8 mouse cellular contexts compared by ENCODE assay signal in the genomic region with DNA sequence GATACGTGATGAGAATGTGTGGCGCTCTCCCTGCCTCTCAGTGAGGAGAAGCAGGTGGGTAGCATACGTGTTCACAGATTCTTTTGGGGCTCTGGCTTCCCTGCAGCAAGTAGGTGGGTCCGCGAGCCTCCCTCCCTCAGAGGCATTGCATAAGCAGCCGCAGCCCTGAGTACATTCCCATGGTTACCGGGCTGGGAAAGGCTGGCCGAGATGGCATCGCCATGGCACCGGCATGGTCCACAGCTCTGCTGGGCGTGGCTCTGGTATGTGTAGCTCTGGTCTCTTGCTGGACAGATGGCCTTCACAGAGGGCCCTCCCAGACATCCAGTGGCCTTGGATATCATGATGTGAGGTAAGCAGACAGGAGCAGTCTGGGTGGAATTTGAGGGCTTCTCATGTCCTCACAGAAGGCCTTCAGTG. TPM values are rescaled to one million over a fixed set of nuclear protein-coding genes. Genes with fewer than 3 reads are reported as not detected.
DNase-seq lines count a peak whose midpoint lies in the region; ATAC-seq lines count a peak whose summit lies in the region.

No protein-coding gene starts in this region.

- H3K27me3 ChIP-seq in forebrain, embryonic 14.5 days (replicated peaks; ENCODE audit: control insufficient read depth, insufficient read depth, low read length): no peaks in the 10 kb centered on the region
- H3K27me3 ChIP-seq in intestine, embryonic 14.5 days (replicated peaks; ENCODE audit: control insufficient read depth, insufficient read depth, low read length): no peaks in the 10 kb centered on the region
- H3K27me3 ChIP-seq in lung, embryonic 15.5 days: no peaks in the 10 kb centered on the region

- ATAC-seq in forebrain, embryonic 14.5 days: 0 out of 2 replicates have a peak, but pooled peaks have one; percentile 30
- ATAC-seq in intestine, embryonic 14.5 days (replicated peaks; ENCODE audit: low FRiP score, low TSS enrichment, low read depth): peak; percentile 16; the same call in 1 of the 2 replicates
- peak; percentile 56 for ATAC-seq in lung, embryonic 15.5 days (ENCODE audit: borderline replicate concordance, extremely low read depth, low FRiP score, low TSS enrichment)

- H3K9ac ChIP-seq in forebrain, embryonic 14.5 days (ENCODE audit: low read length): no peak overlapping the region
- H3K9ac ChIP-seq in intestine, embryonic 14.5 days (ENCODE audit: low read length): no peak overlapping the region
- H3K9ac ChIP-seq in lung, embryonic 15.5 days: no peak overlapping the region

- DNase-seq in heart, adult 9 months (ENCODE audit: low spot score in 2 of 2): peak; percentile 68 to 78
- no peak for DNase-seq in heart, postnatal 4 days
- DNase-seq in brain, adult 2 months (ENCODE audit: low read depth, low spot score): peak; percentile 93
- DNase-seq in forebrain, embryonic 14.5 days (ENCODE audit: low spot score): peak; percentile 68
- DNase-seq in intestine, embryonic 14.5 days (ENCODE audit: low spot score): no peak
- DNase-seq in right cerebral cortex, postnatal 36 days (ENCODE audit: low spot score in 2 of 2): peak; percentile 86 to 90
- no peak for DNase-seq in natural killer cell, adult 2 months (ENCODE audit: low spot score in 2 of 2)

- H3K4me1 ChIP-seq in forebrain, embryonic 14.5 days (ENCODE audit: control insufficient read depth, insufficient read depth, low read length): peaks cover 53% of the 10 kb centered on the region
- H3K4me1 ChIP-seq in intestine, embryonic 14.5 days (replicated peaks; ENCODE audit: control insufficient read depth, insufficient read depth, low read length): peaks cover 11% of the 10 kb centered on the region; the same call in 1 of the 2 replicates
- peaks cover 7% of the 10 kb centered on the region; the same call in 1 of the 2 replicates for H3K4me1 ChIP-seq in lung, embryonic 15.5 days

- no peaks in the 10 kb centered on the region for H3K36me3 ChIP-seq in forebrain, embryonic 14.5 days (ENCODE audit: control insufficient read depth, insufficient read depth, low read length)
- H3K36me3 ChIP-seq in intestine, embryonic 14.5 days (ENCODE audit: control insufficient read depth, insufficient read depth, low read length): no peaks in the 10 kb centered on the region
- H3K36me3 ChIP-seq in lung, embryonic 15.5 days: no peaks in the 10 kb centered on the region

- H3K4me3 ChIP-seq in forebrain, embryonic 14.5 days (ENCODE audit: low read depth, low read length): no peak overlapping the region
- no peak overlapping the region for H3K4me3 ChIP-seq in intestine, embryonic 14.5 days (ENCODE audit: low read depth, low read length)
- no peak overlapping the region for H3K4me3 ChIP-seq in lung, embryonic 15.5 days

- no peaks in the 10 kb centered on the region for H3K9me3 ChIP-seq in forebrain, embryonic 14.5 days (replicated peaks; ENCODE audit: control insufficient read depth, low read length)
- H3K9me3 ChIP-seq in intestine, embryonic 14.5 days (ENCODE audit: control insufficient read depth, low read length): no peaks in the 10 kb centered on the region
- H3K9me3 ChIP-seq in lung, embryonic 15.5 days: no peaks in the 10 kb centered on the region

- H3K27ac ChIP-seq in forebrain, embryonic 14.5 days (ENCODE audit: low read depth, low read length): 0 out of 2 replicates have a peak overlapping the region, but pooled peaks have one; percentile 41
- peak overlapping the region; percentile 60; the same call in 1 of the 2 replicates for H3K27ac ChIP-seq in intestine, embryonic 14.5 days (ENCODE audit: low read depth)
- H3K27ac ChIP-seq in lung, embryonic 15.5 days: peak overlapping the region; percentile 9

- 57% methylated on average over 11 of the region's 11 CpGs for WGBS in forebrain, embryonic 14.5 days
- WGBS in intestine, embryonic 14.5 days: 67% methylated on average over 11 of the region's 11 CpGs
- 55% methylated on average over 11 of the region's 11 CpGs for WGBS in lung, embryonic 15.5 days

- H3K4me2 ChIP-seq in forebrain, embryonic 14.5 days (ENCODE audit: low read length): no peak overlapping the region
- peak overlapping the region; percentile 23; the same call in 1 of the 2 replicates for H3K4me2 ChIP-seq in intestine, embryonic 14.5 days (ENCODE audit: low read length)
- peak overlapping the region; percentile 22; the same call in 1 of the 2 replicates for H3K4me2 ChIP-seq in lung, embryonic 15.5 days

RNA-seq across cellular contexts. Expression of gene Ghrhr, which starts 20.5 kb away (rescaled TPM):
- not detected for total RNA-seq in heart, postnatal 4 days (2021)
- not detected in 2 replicates for polyA plus RNA-seq in forebrain, embryonic 14.5 days (2014; fragmentation: Nextera tagmentation; extraction: Ambion mirVana)
- 0.18 and 0.22 TPM in 2 replicates for polyA plus RNA-seq in intestine, embryonic 14.5 days (2014; fragmentation: Nextera tagmentation; extraction: Ambion mirVana)
- 0.09 and 0.10 TPM in 2 replicates for polyA plus RNA-seq in lung, embryonic 15.5 days (2015; fragmentation: Nextera tagmentation; extraction: Ambion mirVana)

RNA-seq across cellular contexts. Expression of gene Adcyap1r1, which starts 55.1 kb away (rescaled TPM):
- total RNA-seq in heart, postnatal 4 days (2021): 10 to 100 TPM in 1 of 2 experiments, 1 to 10 TPM in 1; 8.6 to 11.9 TPM
- 25.8 and 30.7 TPM in 2 replicates for polyA plus RNA-seq in forebrain, embryonic 14.5 days (2014; fragmentation: Nextera tagmentation; extraction: Ambion mirVana)
- 9.7 and 10.1 TPM in 2 replicates for polyA plus RNA-seq in intestine, embryonic 14.5 days (2014; fragmentation: Nextera tagmentation; extraction: Ambion mirVana)
- 0.40 and 0.71 TPM in 2 replicates for polyA plus RNA-seq in lung, embryonic 15.5 days (2015; fragmentation: Nextera tagmentation; extraction: Ambion mirVana)

Comparison
In these comparisons a context has a peak if more than half of its experiments do, and no peak if none do; other contexts are left out.
1. DNase-seq: peak in heart, adult 9 months (2 of 2), brain, adult 2 months (single experiment), forebrain, embryonic 14.5 days (single experiment) and right cerebral cortex, postnatal 36 days (2 of 2); none in heart, postnatal 4 days (single experiment), intestine, embryonic 14.5 days (single experiment) and natural killer cell, adult 2 months (0 of 2).
2. H3K27ac ChIP-seq: peak in every context shown above with its lines; median percentile 60 in intestine, embryonic 14.5 days; 41 in forebrain, embryonic 14.5 days; 9 in lung, embryonic 15.5 days.
3. Peak in every context shown above with its lines, with median percentiles within 50 percentile points of each other: ATAC-seq.